Mouse (Mus musculus) stomach, postnatal 0 days (tissue): ENCODE measurements at regions not wholly inside any gene's neighbourhood (a gene's known extent, or its start where the extent isn't known, plus 50 kb on each side); places are given as distances from the start of the nearest gene placed in this dataset.

Experiments
- CTCF ChIP-seq: IDR thresholded peaks from 2 replicates; pipeline ENCODE4 v1.5.1; 2016; ENCODE audit warnings: antibody characterized with exemption, low read depth, mild to moderate bottlenecking, moderate library complexity
- EP300 ChIP-seq: optimal IDR thresholded peaks from 2 replicates; pipeline ENCODE3; 2016; ENCODE audit warnings: antibody characterized with exemption

GRCm38 (mm10) chr5:83006038-83006437, 349.0 kb downstream of the Tecrl start:
- no peak for TF ChIP-seq CTCF
- no peak for TF ChIP-seq EP300
